Mouse (Mus musculus) thymus, postnatal 25 days (tissue): ENCODE data around the gene Cdh23.

Experiments used
- DNase-seq: peaks from one replicate; pipeline ENCODE4 v3.0.0; 2022

Cdh23 gene

GRCm38 (mm10) chr10:60354881-60355677, 341.2 kb downstream of the Cdh23 start:
- DNase-seq, result no peak

GRCm38 (mm10) chr10:60354003-60354325, 342.3 kb downstream of the Cdh23 start:
- DNase-seq, result no peak

- no peak for DNase-seq
Measured at GRCm38 (mm10) chr10:60353241-60354002, 342.9 kb downstream of the Cdh23 start.

GRCm38 (mm10) chr10:60351761-60352455, 344.4 kb downstream of the Cdh23 start:
- peak; percentile 40 for DNase-seq

GRCm38 (mm10) chr10:60351248-60351647, 345.0 kb downstream of the Cdh23 start:
- DNase-seq, result no peak

- DNase-seq, result peak; percentile 87
Measured at GRCm38 (mm10) chr10:60350805-60351167, 345.5 kb downstream of the Cdh23 start.

GRCm38 (mm10) chr10:60350077-60350804, 346.0 kb downstream of the Cdh23 start:
- no peak for DNase-seq

- no peak for DNase-seq
Measured at GRCm38 (mm10) chr10:60349644-60350043, 346.6 kb downstream of the Cdh23 start.

GRCm38 (mm10) chr10:60349056-60349455, 347.2 kb downstream of the Cdh23 start:
- no peak for DNase-seq

GRCm38 (mm10) chr10:60347768-60348610, 348.3 kb downstream of the Cdh23 start:
- DNase-seq, result no peak

- peak; percentile 90 for DNase-seq
Measured at GRCm38 (mm10) chr10:60346701-60347405, 349.4 kb downstream of the Cdh23 start, which contains the start of gene Vsir. Vsir (plus strand) TSS chr10:60346851.

- no peak for DNase-seq
Measured at GRCm38 (mm10) chr10:60346056-60346455, 350.2 kb downstream of the Cdh23 start.

- DNase-seq, result no peak
Measured at GRCm38 (mm10) chr10:60344111-60344510, 352.2 kb downstream of the Cdh23 start.

GRCm38 (mm10) chr10:60341528-60341927, 354.8 kb downstream of the Cdh23 start:
- DNase-seq, result no peak

GRCm38 (mm10) chr10:60335021-60335420, 361.3 kb downstream of the Cdh23 start:
- no peak for DNase-seq

- no peak for DNase-seq
Measured at GRCm38 (mm10) chr10:60334583-60334982, 361.7 kb downstream of the Cdh23 start.

GRCm38 (mm10) chr10:60328963-60329650, 367.2 kb downstream of the Cdh23 start:
- no peak for DNase-seq

GRCm38 (mm10) chr10:60316166-60316565, 380.1 kb downstream of the Cdh23 start:
- DNase-seq, result no peak

- DNase-seq, result no peak
Measured at GRCm38 (mm10) chr10:60313606-60314005, 382.7 kb downstream of the Cdh23 start.

GRCm38 (mm10) chr10:60310629-60311028, 385.7 kb downstream of the Cdh23 start:
- DNase-seq, result no peak
